Mouse (Mus musculus) frontal cortex, postnatal 14 days (tissue): ENCODE data around the gene Stx11.

Source experiments
- DNase-seq, 2 experiments: peaks; one replicate each; pipeline ENCODE4 v3.0.0; 2022; ENCODE audit warnings: low spot score in 2 of 2

Gene Stx11

DNA sequence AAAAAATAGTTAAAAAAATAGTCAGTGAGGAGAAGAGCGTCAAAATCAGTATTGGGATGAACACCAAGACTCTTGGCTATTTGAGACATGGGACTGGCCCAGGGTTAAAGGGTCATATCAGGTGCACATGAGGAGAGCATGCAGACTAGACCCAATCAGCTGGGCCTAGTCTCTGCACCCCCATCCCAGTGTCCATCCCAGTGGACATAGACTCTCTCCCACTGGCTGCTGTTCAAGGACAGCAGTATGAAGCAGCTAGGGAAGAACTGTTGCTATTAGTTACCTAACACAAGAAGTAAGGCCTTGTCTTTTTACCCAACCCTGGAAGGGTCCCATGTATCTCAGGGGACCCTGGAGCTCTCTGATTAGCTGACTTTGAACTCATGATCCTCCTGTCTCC, 49.9 kb downstream of the Stx11 start:
- no peak for DNase-seq

DNA sequence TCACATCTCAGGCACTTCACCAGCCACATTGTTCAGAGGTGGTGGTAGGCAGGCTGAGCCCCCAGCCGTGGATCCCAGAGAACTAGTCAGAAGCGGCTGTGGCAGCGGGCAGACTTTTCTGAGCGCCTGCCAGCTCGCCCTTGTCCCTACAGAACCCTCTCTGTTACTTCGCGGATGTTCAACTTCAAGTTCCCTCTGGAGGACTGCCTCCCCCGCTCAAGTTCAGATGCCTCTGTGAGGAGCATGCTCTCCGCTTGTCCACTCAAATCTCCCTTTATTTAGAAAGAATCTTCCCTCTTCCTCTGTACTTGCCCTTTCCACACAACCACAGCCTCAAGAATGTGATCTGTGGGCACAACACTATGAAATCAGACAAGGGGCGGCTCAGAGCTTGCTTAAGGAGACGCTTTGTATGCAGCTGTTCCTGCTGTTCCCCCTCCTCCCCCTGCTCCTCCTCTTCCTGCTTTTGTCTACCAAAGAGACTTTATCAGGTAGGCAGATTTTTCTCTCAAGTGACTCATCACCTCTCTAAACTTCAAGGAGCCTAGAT, 52.0 kb downstream of the Stx11 start:
- peak; percentile 17 to 24 for DNase-seq

DNA sequence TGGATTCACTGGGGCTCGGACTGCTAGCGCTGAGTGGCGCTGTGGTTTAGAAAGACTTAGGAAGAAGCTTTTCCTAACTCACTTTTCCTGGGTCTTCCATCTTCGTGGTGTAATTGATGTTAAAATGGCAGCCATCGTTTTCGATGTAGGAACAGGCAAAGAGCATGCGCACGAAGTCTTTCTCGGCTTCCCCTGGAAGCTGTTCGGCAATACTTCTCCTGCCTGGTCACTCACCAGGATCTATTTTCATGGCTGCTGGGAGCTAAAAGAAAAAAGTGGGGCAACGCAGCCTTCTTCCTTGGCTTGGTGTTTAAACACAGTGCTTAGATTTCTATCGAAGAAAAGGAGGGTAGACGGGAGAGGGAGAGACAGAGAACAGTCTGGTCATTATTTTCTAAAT, 52.6 kb downstream of the Stx11 start:
- no peak for DNase-seq

DNA sequence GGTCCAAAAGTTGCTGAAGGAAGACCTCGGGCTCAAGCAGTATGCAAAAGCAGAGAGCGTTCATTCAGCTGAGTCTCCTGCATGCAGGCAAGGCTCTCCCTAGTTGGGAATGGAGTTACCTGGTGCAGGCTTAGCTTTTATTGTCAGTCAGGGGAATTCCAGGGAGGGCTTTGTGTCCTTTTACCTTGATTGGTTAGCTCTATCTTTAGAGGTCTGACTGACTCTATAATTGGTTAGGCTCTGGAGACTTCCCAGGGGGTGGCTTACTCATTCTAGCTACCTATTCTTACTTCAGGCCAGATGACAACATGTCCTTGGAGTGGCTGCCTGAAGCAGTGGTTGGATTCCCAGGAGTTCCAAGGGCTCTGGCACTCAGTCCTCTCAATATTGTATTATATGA, 54.2 kb downstream of the Stx11 start:
- no peak for DNase-seq

DNA sequence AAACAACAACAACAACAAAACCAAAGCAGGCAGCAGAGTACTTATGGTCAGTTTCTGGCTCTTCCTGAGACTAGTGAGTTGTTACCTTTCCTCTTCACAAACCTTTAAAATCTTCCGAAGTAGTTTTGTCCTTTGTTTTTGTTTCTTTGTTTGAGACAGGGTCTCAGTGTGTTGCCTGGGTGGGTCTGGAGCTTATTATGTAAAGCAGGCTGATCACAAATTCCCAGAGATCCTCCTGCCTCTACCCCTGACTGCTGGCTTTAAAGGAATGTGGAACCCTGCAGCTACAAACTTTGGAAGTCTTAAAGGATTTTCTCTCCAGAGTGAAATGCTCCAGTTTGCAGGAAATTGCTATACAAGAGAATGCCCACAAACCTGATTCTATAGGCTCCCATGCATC, 54.9 kb downstream of the Stx11 start:
- no peak for DNase-seq

DNA sequence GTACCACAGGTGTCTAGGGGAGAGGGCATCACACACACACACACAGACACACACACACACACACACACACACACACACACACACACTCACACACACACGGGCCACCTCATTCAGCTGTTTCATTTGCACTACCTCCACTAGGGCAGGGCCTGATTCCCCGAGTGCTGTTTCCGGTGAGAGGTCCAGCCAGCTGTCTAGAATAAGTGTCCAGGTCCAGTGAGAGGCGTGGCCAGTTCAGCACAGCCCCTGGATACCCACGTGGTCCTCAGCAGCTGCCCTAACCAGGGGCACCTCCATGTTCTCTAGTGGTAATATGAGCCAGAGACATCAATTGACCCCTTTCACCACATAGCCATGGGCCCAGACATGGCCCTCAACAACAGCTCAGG, 60.0 kb downstream of the Stx11 start:
- DNase-seq = no peak

DNA sequence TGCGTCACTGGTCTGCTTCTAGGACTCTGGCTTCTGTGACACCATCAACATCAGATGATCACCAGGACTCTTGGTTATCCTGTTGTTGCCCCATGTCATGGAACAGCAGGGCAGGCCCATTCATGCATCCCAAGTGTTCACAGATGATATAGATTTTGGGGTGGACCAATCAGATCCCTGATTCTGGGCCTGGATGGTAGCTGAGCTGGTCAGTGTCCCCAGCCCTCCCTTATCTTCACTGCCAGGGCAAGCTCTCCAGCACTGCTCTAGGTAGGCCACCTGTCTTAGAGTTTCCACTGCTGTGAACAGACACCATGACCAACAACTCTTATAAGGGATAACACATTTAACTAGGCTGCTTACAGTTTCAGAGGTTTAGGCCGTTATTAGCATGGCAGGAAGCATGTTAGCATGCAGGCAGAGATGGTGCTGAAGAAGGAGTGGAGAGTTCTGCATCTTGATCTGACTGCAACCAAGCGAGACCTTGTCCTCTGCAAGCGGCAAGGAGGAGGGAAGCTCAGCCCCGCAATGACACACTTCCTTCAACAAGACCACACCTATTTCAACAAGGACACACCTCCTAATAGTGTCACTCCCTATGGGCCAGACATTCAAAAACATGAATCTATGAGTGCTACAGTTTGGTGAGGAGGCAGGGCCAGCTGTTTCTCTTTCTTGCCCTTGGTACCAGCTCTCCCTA, 60.5 kb downstream of the Stx11 start:
- no peak for DNase-seq

DNA sequence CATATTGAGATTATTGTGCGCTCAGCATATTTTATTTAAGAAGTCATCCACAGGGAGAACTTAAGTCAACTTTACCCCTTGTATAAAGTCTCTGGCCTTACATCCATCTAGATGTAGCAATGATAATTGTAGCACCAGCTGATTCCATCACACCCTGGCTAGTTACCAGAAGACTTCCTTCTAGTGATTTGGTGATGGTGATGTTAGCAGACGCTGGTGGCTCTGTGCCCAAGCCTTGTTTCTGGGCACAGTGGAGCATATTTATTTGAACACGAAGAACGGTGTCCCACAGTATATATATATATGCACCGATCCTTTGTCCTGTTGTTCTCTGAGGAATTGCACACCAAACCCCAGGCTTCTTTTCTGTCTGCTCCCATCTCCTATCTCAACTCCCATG, 64.2 kb downstream of the Stx11 start:
- DNase-seq = no peak

DNA sequence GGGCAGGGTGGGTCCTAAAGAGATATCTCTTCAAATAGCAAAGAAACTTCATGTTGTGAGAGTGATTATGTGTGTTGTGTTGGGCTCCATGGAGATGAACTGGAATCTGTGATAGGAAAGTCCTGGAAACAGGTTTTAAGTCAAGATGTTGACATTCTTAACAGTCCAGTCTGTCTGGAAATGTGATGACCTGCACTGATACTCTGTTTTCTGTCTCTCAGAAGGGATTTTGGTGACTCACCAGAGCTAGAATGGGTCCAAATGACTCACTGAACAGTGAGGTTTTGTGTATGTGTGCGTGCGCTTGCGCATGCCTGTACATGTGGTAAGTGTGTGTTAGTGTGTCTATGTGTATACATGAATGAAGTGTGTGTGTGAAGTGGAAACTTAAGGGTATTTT, 70.8 kb downstream of the Stx11 start:
- no peak for DNase-seq

DNA sequence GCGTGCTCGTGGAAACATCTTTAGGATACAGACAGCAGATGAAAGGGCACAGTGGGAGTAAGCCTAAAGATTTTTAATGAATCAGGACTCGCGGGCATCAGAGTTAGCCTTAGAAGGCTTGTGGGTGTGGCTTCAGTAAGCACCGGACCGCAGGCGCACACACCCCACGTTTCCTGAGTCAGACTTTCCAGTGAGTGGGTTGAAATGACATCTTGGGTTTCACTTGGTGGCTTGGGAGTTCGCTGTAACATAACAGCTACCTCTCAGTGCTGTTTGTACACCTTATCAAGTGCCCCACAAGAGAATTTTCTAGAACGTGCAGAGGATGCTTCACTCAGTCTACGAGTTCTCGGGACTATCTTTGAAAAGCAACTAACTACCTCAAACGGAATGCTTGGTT, 75.7 kb downstream of the Stx11 start:
- DNase-seq = no peak
